ENCODE assay signal across 31 mouse cellular contexts in genomic region chr11:6308181-6308580, GRCm38 (mm10). TPM values are rescaled to one million over a fixed set of nuclear protein-coding genes. Genes with fewer than 3 reads are reported as not detected.
DNase-seq lines count a peak whose midpoint lies in the region; ATAC-seq and TF ChIP-seq lines count a peak whose summit lies in the region.
"Had no signal": no experiment of that assay in that cellular context is flagged by ENCODE, and none has a peak within 500 bp of the region (broad histone marks: within the 10 kb centered on the region; RNA-seq: fewer than 3 reads in every experiment).

No protein-coding gene starts in this region.

- peak overlapping the region; percentile 35; the same call in 1 of the 2 replicates for H3K27ac ChIP-seq in gastrocnemius, adult 2 months
- H3K27ac ChIP-seq in kidney, embryonic 16.5 days (ENCODE audit: low read length), result no peak overlapping the region
- H3K27ac ChIP-seq: embryonic facial prominence, embryonic 10.5 days; embryonic facial prominence, embryonic 15.5 days; forebrain, embryonic 13.5 days; heart, embryonic 10.5 days; heart, embryonic 15.5 days; hindbrain, postnatal 0 days; left cerebral cortex, adult 2 months; limb, embryonic 12.5 days; neural tube, embryonic 13.5 days had no signal

- H3K36me3 ChIP-seq in kidney, embryonic 16.5 days (ENCODE audit: insufficient read depth, low read length), result peaks cover 23% of the 10 kb centered on the region

- H3K4me3 ChIP-seq in gastrocnemius, adult 2 months, result no peak overlapping the region
- H3K4me3 ChIP-seq in kidney, embryonic 16.5 days (ENCODE audit: low read length), result no peak overlapping the region
- H3K4me3 ChIP-seq: embryonic facial prominence, embryonic 10.5 days; embryonic facial prominence, embryonic 15.5 days; forebrain, embryonic 13.5 days; heart, embryonic 10.5 days; heart, embryonic 15.5 days; left cerebral cortex, adult 2 months; limb, embryonic 12.5 days; neural tube, embryonic 13.5 days had no signal

- H3K9me3 ChIP-seq in kidney, embryonic 16.5 days (ENCODE audit: low read length), result no peaks in the 10 kb centered on the region
- H3K9me3 ChIP-seq: embryonic facial prominence, embryonic 10.5 days; embryonic facial prominence, embryonic 15.5 days; forebrain, embryonic 13.5 days; G1E; heart, embryonic 10.5 days; heart, embryonic 15.5 days; limb, embryonic 12.5 days; neural tube, embryonic 13.5 days had no signal

- H3K4me1 ChIP-seq in kidney, embryonic 16.5 days (ENCODE audit: insufficient read depth, low read length), result no peaks in the 10 kb centered on the region
- H3K4me1 ChIP-seq: embryonic facial prominence, embryonic 10.5 days; embryonic facial prominence, embryonic 15.5 days; forebrain, embryonic 13.5 days; heart, embryonic 10.5 days; heart, embryonic 15.5 days; limb, embryonic 12.5 days; neural tube, embryonic 13.5 days had no signal

- H3K9ac ChIP-seq in kidney, embryonic 16.5 days (replicated peaks; ENCODE audit: low read length), result no peak overlapping the region
- H3K9ac ChIP-seq: embryonic facial prominence, embryonic 15.5 days; forebrain, embryonic 13.5 days; heart, embryonic 15.5 days; limb, embryonic 12.5 days; neural tube, embryonic 13.5 days had no signal

- ATAC-seq in kidney, embryonic 16.5 days (ENCODE audit: low FRiP score, low TSS enrichment), result no peak
- ATAC-seq: forebrain, embryonic 13.5 days; hindbrain, postnatal 0 days; midbrain, embryonic 16.5 days had no signal

- no peak for DNase-seq in gastrocnemius, adult 2 months
- no peak for DNase-seq in gastrocnemius, postnatal 14 days
- peak; percentile 84 for DNase-seq in kidney, adult 9 months
- DNase-seq in kidney, postnatal 36 days, result peak; percentile 47 to 72
- DNase-seq in yolk sac, embryonic 10.5 days (ENCODE audit: low spot score), result peak; percentile 63
- DNase-seq in right cerebral cortex, postnatal 25 days, result no peak
- DNase-seq in thymus, postnatal 25 days, result no peak
- DNase-seq: adrenal gland, adult 8-10 months; cerebellum, adult 2 months; cerebellum, postnatal 14 days; gastrocnemius, postnatal 25 days; lung, postnatal 36 days; retina, postnatal 1 day; right cerebral cortex, postnatal 14 days; spleen, adult 18-20 months; thymus, adult 18-20 months; thymus, postnatal 4 days had no signal

- WGBS in kidney, embryonic 16.5 days, result 89% methylated on average over 4 of the region's 4 CpGs

- intact Hi-C loops in gastrocnemius, adult 2 months (cut with DNase I), result no loop called here
- intact Hi-C loops in gastrocnemius, postnatal 14 days (cut with DNase I; ENCODE audit: low total_unique reads), result no loop called here

- H3K27me3 ChIP-seq in kidney, embryonic 16.5 days (ENCODE audit: insufficient read depth, low read length), result no peaks in the 10 kb centered on the region
- H3K27me3 ChIP-seq: embryonic facial prominence, embryonic 15.5 days; forebrain, embryonic 13.5 days; heart, embryonic 15.5 days; limb, embryonic 12.5 days; neural tube, embryonic 13.5 days had no signal

- H3K4me2 ChIP-seq in kidney, embryonic 16.5 days (replicated peaks; ENCODE audit: low read depth, low read length), result no peak overlapping the region
- H3K4me2 ChIP-seq: embryonic facial prominence, embryonic 15.5 days; forebrain, embryonic 13.5 days; heart, embryonic 15.5 days; limb, embryonic 12.5 days; liver, embryonic 11.5 days; midbrain, embryonic 11.5 days; neural tube, embryonic 13.5 days had no signal

- no peak for TF ChIP-seq CTCF in gastrocnemius, adult 2 months (IDR thresholded peaks at IDR 0.05)

RNA-seq across cellular contexts. Expression of gene Ogdh, which starts 16.7 kb away (rescaled TPM):
- 100 to 1,000 TPM; 620 to 834 TPM for total RNA-seq in gastrocnemius, adult 2 months (2021)
- 100 to 1,000 TPM; 497 to 603 TPM for total RNA-seq in gastrocnemius, postnatal 14 days (2021)
- 155 and 157 TPM in 2 replicates for polyA plus RNA-seq in kidney, embryonic 16.5 days (2015; fragmentation: Nextera tagmentation; extraction: Ambion mirVana)

RNA-seq across cellular contexts. Expression of gene Tmed4, which starts 33.5 kb away (rescaled TPM):
- total RNA-seq in gastrocnemius, adult 2 months (2021), result 10 to 100 TPM; 57.7 to 75.6 TPM
- total RNA-seq in gastrocnemius, postnatal 14 days (2021), result 10 to 100 TPM; 56.3 to 62.4 TPM
- polyA plus RNA-seq in kidney, embryonic 16.5 days (2015; fragmentation: Nextera tagmentation; extraction: Ambion mirVana), result 155 and 158 TPM in 2 replicates

RNA-seq across cellular contexts. Expression of gene Ddx56, which starts 40.6 kb away (rescaled TPM):
- 10 to 100 TPM; 26.1 to 33.0 TPM for total RNA-seq in gastrocnemius, adult 2 months (2021)
- total RNA-seq in gastrocnemius, postnatal 14 days (2021), result 10 to 100 TPM; 26.8 to 31.4 TPM
- polyA plus RNA-seq in kidney, embryonic 16.5 days (2015; fragmentation: Nextera tagmentation; extraction: Ambion mirVana), result 104 and 106 TPM in 2 replicates

Comparison
In these comparisons a context has a peak if more than half of its experiments do, and no peak if none do; other contexts are left out.
1. DNase-seq: peak in kidney, adult 9 months (single experiment), kidney, postnatal 36 days (2 of 2) and yolk sac, embryonic 10.5 days (single experiment); none in gastrocnemius, adult 2 months (single experiment), gastrocnemius, postnatal 14 days (single experiment), right cerebral cortex, postnatal 25 days (single experiment) and thymus, postnatal 25 days (single experiment).